Mouse (Mus musculus) stomach, embryonic 14.5 days (tissue): ENCODE measurements around the gene Bap1. TPM values are rescaled to one million over a fixed set of nuclear protein-coding genes. Genes with fewer than 3 reads are reported as not detected.

ENCODE experiments used
- polyA plus RNA-seq: library from polyadenylated mRNA; unstranded; fragments of >200 nt; fragmentation: Nextera tagmentation; extraction: Ambion mirVana; gene quantifications from 2 replicates; pipeline ENCODE4 v1.2.1, GENCODE M21; 2014

Bap1 gene
- polyA plus RNA-seq, 1 experiment from 2014 or later: 73.1 TPM

Other genes with a start within 250 kb of the Bap1 start
- 411 and 417 TPM in 2 replicates for gene Spcs1, start 249.8 kb upstream of the Bap1 start, polyA plus RNA-seq
- gene Pbrm1, start 232.3 kb upstream of the Bap1 start, polyA plus RNA-seq: 119 TPM in 2 replicates
- 124 and 128 TPM in 2 replicates for gene Gnl3, start 232.3 kb upstream of the Bap1 start, polyA plus RNA-seq
- gene Smim4, start 122.5 kb upstream of the Bap1 start, polyA plus RNA-seq: 65.0 and 80.1 TPM in 2 replicates
- 324 and 357 TPM in 2 replicates for gene Nt5dc2, start 120.4 kb upstream of the Bap1 start, polyA plus RNA-seq
- gene Stab1, start 82.8 kb upstream of the Bap1 start, polyA plus RNA-seq: 48.3 and 54.4 TPM in 2 replicates
- gene Tnnc1, start 43.1 kb upstream of the Bap1 start, polyA plus RNA-seq: 1.3 and 3.2 TPM in 2 replicates
- gene Nisch, start 34.5 kb upstream of the Bap1 start, polyA plus RNA-seq: 347 and 368 TPM in 2 replicates
- gene Sema3g, start 33.6 kb upstream of the Bap1 start, polyA plus RNA-seq: 0.34 and 0.43 TPM in 2 replicates
- 11.3 and 13.5 TPM in 2 replicates for gene Phf7, start 133 bp upstream of the Bap1 start, polyA plus RNA-seq
- gene Dnah1, start 72.4 kb downstream of the Bap1 start, polyA plus RNA-seq: 7.0 and 10.2 TPM in 2 replicates
- 42.1 and 45.1 TPM in 2 replicates for gene Capn7, start 85.2 kb downstream of the Bap1 start, polyA plus RNA-seq
- gene Sh3bp5, start 184.6 kb downstream of the Bap1 start, polyA plus RNA-seq: 8.9 and 10.7 TPM in 2 replicates
- 21.6 and 22.4 TPM in 2 replicates for gene Eaf1, start 242.9 kb downstream of the Bap1 start, polyA plus RNA-seq
- gene Mettl6, start 243.6 kb downstream of the Bap1 start, polyA plus RNA-seq: 62.2 and 65.9 TPM in 2 replicates